In the genomic region with DNA sequence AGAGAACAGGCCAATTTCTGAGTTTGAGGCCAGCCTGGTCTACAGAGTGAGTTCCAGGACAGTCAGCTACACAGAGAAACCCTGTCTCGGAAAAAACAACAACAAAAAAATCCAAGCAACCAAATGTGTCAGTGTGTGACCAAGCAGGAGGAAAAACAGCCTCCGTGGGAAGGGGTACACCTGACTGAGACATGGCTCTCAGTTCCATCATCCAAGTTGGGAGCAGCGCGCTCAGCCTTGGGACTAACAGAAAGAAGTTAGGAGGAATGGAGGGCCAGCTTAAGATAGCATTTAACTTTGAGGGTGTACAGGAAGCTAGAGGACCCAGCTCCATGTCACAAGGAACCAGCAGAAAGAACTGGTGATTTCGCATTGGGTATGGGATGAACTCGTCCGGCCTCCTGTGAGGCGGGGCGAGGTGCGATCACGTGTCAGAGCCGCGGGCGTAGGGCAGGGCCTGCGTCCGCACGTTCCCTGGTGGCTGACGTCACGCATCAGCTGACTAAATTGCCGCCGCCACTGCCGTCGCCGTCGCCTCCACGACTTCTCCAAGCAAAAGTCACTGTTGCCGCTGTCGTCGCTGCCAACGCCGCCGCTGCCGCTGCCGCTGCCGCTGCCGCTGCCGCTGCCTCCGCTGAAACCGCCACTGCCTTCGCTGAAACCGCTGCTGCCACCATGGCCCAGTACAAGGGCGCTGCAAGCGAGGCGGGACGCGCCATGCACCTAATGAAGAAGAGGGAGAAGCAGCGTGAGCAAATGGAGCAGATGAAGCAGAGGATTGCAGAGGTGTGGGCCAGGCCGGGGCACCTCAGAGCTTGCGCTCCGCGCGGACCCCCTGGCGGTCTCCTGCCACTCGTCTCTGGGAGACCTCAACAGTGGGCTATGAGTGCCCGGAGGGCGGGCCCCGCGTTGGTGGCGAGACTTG, we compare ENCODE assay signal across 8 mouse cellular contexts. TPM values are rescaled to one million over a fixed set of nuclear protein-coding genes. Genes with fewer than 3 reads are reported as not detected.
DNase-seq lines count a peak whose midpoint lies in the region; ATAC-seq lines count a peak whose summit lies in the region.

A gene (plus strand): TSS at position 494 of the 925 bp plus-strand sequence.

- intact Hi-C loops in left cerebral cortex, postnatal 36 days (cut with DNase I): no loop called here

- H3K9me3 ChIP-seq in intestine, embryonic 16.5 days (ENCODE audit: control insufficient read depth, low read length): no peaks in the 10 kb centered on the region
- 0 out of 2 replicates have a peak, but pooled peaks cover 3% of the 10 kb centered on the region for H3K9me3 ChIP-seq in midbrain, embryonic 10.5 days (replicated peaks)

- peak; percentile 99 for ATAC-seq in intestine, embryonic 16.5 days

- WGBS in intestine, embryonic 16.5 days: 16% methylated on average over 57 of the region's 59 CpGs
- WGBS in midbrain, embryonic 10.5 days: 13% methylated on average over 59 of the region's 59 CpGs

- H3K4me3 ChIP-seq in intestine, embryonic 16.5 days (ENCODE audit: low read length): peak within 1 kb of the TSS; percentile 68
- peak within 1 kb of the TSS; percentile 68 for H3K4me3 ChIP-seq in midbrain, embryonic 10.5 days

- H3K27ac ChIP-seq in intestine, embryonic 16.5 days (ENCODE audit: low read length): peak within 1 kb of the TSS; percentile 75
- peak within 1 kb of the TSS; percentile 87 for H3K27ac ChIP-seq in midbrain, embryonic 10.5 days (replicated peaks)

- peak within 1 kb of the TSS; percentile 68 for H3K4me2 ChIP-seq in intestine, embryonic 16.5 days (ENCODE audit: low read depth, low read length)

- H3K27me3 ChIP-seq in intestine, embryonic 16.5 days (replicated peaks; ENCODE audit: control insufficient read depth, insufficient read depth, low read length): no peaks in the 10 kb centered on the region
- no peaks in the 10 kb centered on the region for H3K27me3 ChIP-seq in midbrain, embryonic 10.5 days (ENCODE audit: low read depth, poor library complexity, severe bottlenecking)

- DNase-seq in adrenal gland, postnatal 10 days: peak; percentile 90
- DNase-seq in embryo, embryonic 9.5 days (ENCODE audit: extremely low spot score): peak; percentile 76
- DNase-seq in gastrocnemius, postnatal 4 days (ENCODE audit: low spot score in 2 of 2): peak; percentile 72 to 86
- peak; percentile 87 to 90 for DNase-seq in left cerebral cortex, postnatal 36 days (ENCODE audit: low spot score in 2 of 2)
- peak; percentile 84 for DNase-seq in midbrain, embryonic 10.5 days (ENCODE audit: low spot score)
- DNase-seq in right cerebral cortex, postnatal 36 days (ENCODE audit: low spot score in 2 of 2): peak; percentile 85 to 90
- peak; percentile 77 to 86 for DNase-seq in urinary bladder, postnatal 4 days (ENCODE audit: low spot score in 2 of 2)

- peaks cover 8% of the 10 kb centered on the region for H3K36me3 ChIP-seq in intestine, embryonic 16.5 days (ENCODE audit: control insufficient read depth, insufficient read depth, low read length)
- peaks cover 57% of the 10 kb centered on the region for H3K36me3 ChIP-seq in midbrain, embryonic 10.5 days

- H3K9ac ChIP-seq in intestine, embryonic 16.5 days (ENCODE audit: low read depth, low read length): peak within 1 kb of the TSS; percentile 85

- H3K4me1 ChIP-seq in intestine, embryonic 16.5 days (ENCODE audit: control insufficient read depth, insufficient read depth, low read length): no peaks in the 10 kb centered on the region
- H3K4me1 ChIP-seq in midbrain, embryonic 10.5 days: peaks cover 14% of the 10 kb centered on the region

RNA-seq across cellular contexts. Expression of the gene that starts here (rescaled TPM):
- total RNA-seq in adrenal gland, postnatal 10 days (2021): 10 to 100 TPM; 44.1 to 45.9 TPM
- total RNA-seq in gastrocnemius, postnatal 4 days (2021): 10 to 100 TPM; 40.2 to 45.1 TPM
- 67.5 and 69.8 TPM in 2 replicates for polyA plus RNA-seq in intestine, embryonic 16.5 days (2015; fragmentation: Nextera tagmentation; extraction: Ambion mirVana)
- 10 to 100 TPM; 30.1 to 31.9 TPM for total RNA-seq in left cerebral cortex, postnatal 36 days (2021)
- polyA plus RNA-seq in midbrain, embryonic 10.5 days (2016; fragmentation: Nextera tagmentation; extraction: Ambion mirVana): 66.8 and 67.5 TPM in 2 replicates

Comparison
In these comparisons a context has a peak if more than half of its experiments do, and no peak if none do; other contexts are left out.
1. Peak in every context shown above with its lines: DNase-seq, ATAC-seq, H3K4me3 ChIP-seq and H3K27ac ChIP-seq.